Mouse (Mus musculus): ENCODE measurements around the gene Sugp2.

DNA sequence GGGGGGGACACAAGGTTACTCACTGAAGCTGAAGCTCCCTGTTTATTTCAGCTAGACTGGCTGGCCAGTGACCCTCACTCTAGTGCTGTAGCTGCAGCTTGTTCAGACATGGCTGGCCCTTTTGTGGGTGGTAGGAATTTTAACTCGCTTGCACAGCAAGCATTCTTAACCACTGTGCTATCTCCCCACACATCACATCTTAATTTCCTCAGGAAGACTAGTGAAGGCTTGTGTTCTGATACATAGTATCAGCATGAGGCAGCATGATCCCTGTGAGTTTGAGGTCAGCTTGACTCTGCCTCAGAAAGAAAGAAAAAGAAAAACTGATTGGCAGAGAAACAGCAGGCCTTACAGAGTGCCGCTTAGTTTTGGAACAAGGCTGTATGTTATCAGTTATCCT, 3.8 kb downstream of the Sugp2 start:
- no peak for TF ChIP-seq ZNF384 (IDR thresholded peaks at IDR 0.05; ENCODE audit: low read depth, low read length)
- no peak for TF ChIP-seq ZC3H11A (IDR thresholded peaks at IDR 0.05; ENCODE audit: borderline replicate concordance, low read depth, low read length)
- no peak for TF ChIP-seq HCFC1 (IDR thresholded peaks at IDR 0.05; ENCODE audit: borderline replicate concordance, insufficient read depth, low read length)
- no peak for TF ChIP-seq MAFK (IDR thresholded peaks at IDR 0.05; ENCODE audit: insufficient read depth, low read depth, low read length)
